Mouse (Mus musculus) urinary bladder, postnatal 14 days (tissue): ENCODE data around the gene Gon4l.
A peak's percentile ranks its signal among the peaks of the same experiment; 100 is the strongest.

ENCODE experiments used
- DNase-seq: peaks from one replicate; pipeline ENCODE4 v3.0.0; 2021; ENCODE audit warnings: low spot score

Gene Gon4l

GRCm38 (mm10) chr3:88912585-88912984 lies 77.6 kb downstream of the Gon4l start:
- no peak for DNase-seq

GRCm38 (mm10) chr3:88913511-88914383 lies 78.7 kb downstream of the Gon4l start, which contains the start of gene Msto1:
Gene Msto1, minus strand, starts transcription at chr3:88913999.
- DNase-seq: peak; percentile 93

GRCm38 (mm10) chr3:88914384-88914810 lies 79.4 kb downstream of the Gon4l start:
- no peak for DNase-seq

- DNase-seq: no peak
These were observed 84.0 kb downstream of the Gon4l start for GRCm38 (mm10) chr3:88918981-88919380.

- DNase-seq: no peak
These were observed 86.4 kb downstream of the Gon4l start for GRCm38 (mm10) chr3:88921411-88921810.

GRCm38 (mm10) chr3:88923989-88924591 lies 89.1 kb downstream of the Gon4l start:
- DNase-seq: peak; percentile 36

GRCm38 (mm10) chr3:88925651-88926050 lies 90.6 kb downstream of the Gon4l start:
- no peak for DNase-seq

- DNase-seq: no peak
These were observed 94.5 kb downstream of the Gon4l start for GRCm38 (mm10) chr3:88929501-88929900.

- DNase-seq: no peak
These were observed 104.0 kb downstream of the Gon4l start for GRCm38 (mm10) chr3:88939071-88939470.

GRCm38 (mm10) chr3:88939749-88940148 lies 104.7 kb downstream of the Gon4l start:
- DNase-seq: no peak

- DNase-seq: no peak
These were observed 107.4 kb downstream of the Gon4l start for GRCm38 (mm10) chr3:88942316-88942880.

GRCm38 (mm10) chr3:88944109-88944508 lies 109.1 kb downstream of the Gon4l start:
- no peak for DNase-seq

- DNase-seq: peak; percentile 95
These were observed 115.0 kb downstream of the Gon4l start for GRCm38 (mm10) chr3:88949786-88950575.

GRCm38 (mm10) chr3:88950576-88951326 lies 115.7 kb downstream of the Gon4l start, which contains the start of the genes Ash1l and Dap3:
Gene Ash1l, plus strand, starts transcription at chr3:88950622.
Gene Dap3, minus strand, starts transcription at chr3:88951181.
- DNase-seq: peak; percentile 73

- DNase-seq: no peak
These were observed 116.3 kb downstream of the Gon4l start for GRCm38 (mm10) chr3:88951327-88951800.

GRCm38 (mm10) chr3:88953246-88953645 lies 118.2 kb downstream of the Gon4l start:
- no peak for DNase-seq

GRCm38 (mm10) chr3:88953736-88954135 lies 118.7 kb downstream of the Gon4l start:
- DNase-seq: no peak
